ENCODE assay signal across 7 mouse cellular contexts in the genomic region with DNA sequence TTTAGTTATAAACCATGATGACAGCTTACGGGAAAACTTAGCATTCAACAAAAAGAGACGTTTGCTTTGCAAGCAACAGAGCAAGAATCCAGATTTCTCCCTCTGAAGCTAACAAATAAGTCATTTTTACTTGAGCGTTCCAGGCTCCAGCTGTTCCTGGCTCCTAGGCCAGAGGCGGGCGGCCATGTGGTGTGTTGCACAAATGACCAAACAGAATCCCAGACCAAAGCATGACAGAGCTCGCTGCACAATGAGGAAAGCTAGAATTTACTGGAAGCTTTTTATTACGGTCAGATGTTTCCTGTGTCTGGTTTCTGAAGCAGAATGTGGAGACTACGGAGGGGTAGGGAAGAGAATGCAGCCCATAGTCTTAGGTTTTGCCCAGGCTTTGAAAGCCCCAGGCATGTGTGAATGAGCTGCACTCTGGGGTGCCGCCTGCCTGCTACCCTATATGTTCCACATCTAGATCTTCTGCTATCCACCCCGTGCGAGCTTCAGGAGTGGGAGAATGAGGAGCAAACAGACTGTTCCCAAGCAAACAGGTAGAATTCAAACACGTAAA.
DNase-seq lines count a peak whose midpoint lies in the region; ATAC-seq lines count a peak whose summit lies in the region.

No protein-coding gene starts in this region.

- DNase-seq in urinary bladder, postnatal 14 days (ENCODE audit: low spot score): peak; percentile 67
- no peak for DNase-seq in urinary bladder, postnatal 10 days (ENCODE audit: low spot score)
- DNase-seq in gastrocnemius, postnatal 36 days: peak; percentile 49 to 59
- peak; percentile 73 to 83 for DNase-seq in kidney, postnatal 4 days
- no peak for DNase-seq in forebrain, embryonic 11.5 days (ENCODE audit: low spot score)
- DNase-seq in cerebellum, adult 8-10 months: no peak
- DNase-seq in cerebellum, postnatal 4 days (ENCODE audit: low spot score in 2 of 2): no peak

- ATAC-seq in forebrain, embryonic 11.5 days (replicated peaks; ENCODE audit: low FRiP score): no peak

- no peaks in the 10 kb centered on the region for H3K27me3 ChIP-seq in forebrain, embryonic 11.5 days (ENCODE audit: control insufficient read depth, insufficient read depth, low read length)

- H3K4me3 ChIP-seq in forebrain, embryonic 11.5 days (ENCODE audit: low read depth, low read length): no peak overlapping the region

- H3K4me1 ChIP-seq in forebrain, embryonic 11.5 days (replicated peaks; ENCODE audit: control insufficient read depth, insufficient read depth, low read length): no peaks in the 10 kb centered on the region

- H3K4me2 ChIP-seq in forebrain, embryonic 11.5 days (ENCODE audit: low read depth, low read length, severe bottlenecking): no peak overlapping the region

- H3K9ac ChIP-seq in forebrain, embryonic 11.5 days (ENCODE audit: low read length): no peak overlapping the region

- no peak overlapping the region for H3K27ac ChIP-seq in forebrain, embryonic 11.5 days (ENCODE audit: low read depth, low read length)

- 78% methylated on average over 12 of the region's 12 CpGs for WGBS in forebrain, embryonic 11.5 days

- H3K9me3 ChIP-seq in forebrain, embryonic 11.5 days (ENCODE audit: control insufficient read depth, low read length): no peaks in the 10 kb centered on the region

- H3K36me3 ChIP-seq in forebrain, embryonic 11.5 days (ENCODE audit: control insufficient read depth, insufficient read depth, low read length): no peaks in the 10 kb centered on the region

- intact Hi-C loops in gastrocnemius, postnatal 36 days (cut with DNase I): no loop called here

Comparison
In these comparisons a context has a peak if more than half of its experiments do, and no peak if none do; other contexts are left out.
1. DNase-seq: peak in urinary bladder, postnatal 14 days (single experiment), gastrocnemius, postnatal 36 days (2 of 2) and kidney, postnatal 4 days (2 of 2); none in urinary bladder, postnatal 10 days (single experiment), forebrain, embryonic 11.5 days (single experiment), cerebellum, adult 8-10 months (single experiment) and cerebellum, postnatal 4 days (0 of 2).